Comparison of ENCODE assay signal across 9 mouse cellular contexts in the genomic region with DNA sequence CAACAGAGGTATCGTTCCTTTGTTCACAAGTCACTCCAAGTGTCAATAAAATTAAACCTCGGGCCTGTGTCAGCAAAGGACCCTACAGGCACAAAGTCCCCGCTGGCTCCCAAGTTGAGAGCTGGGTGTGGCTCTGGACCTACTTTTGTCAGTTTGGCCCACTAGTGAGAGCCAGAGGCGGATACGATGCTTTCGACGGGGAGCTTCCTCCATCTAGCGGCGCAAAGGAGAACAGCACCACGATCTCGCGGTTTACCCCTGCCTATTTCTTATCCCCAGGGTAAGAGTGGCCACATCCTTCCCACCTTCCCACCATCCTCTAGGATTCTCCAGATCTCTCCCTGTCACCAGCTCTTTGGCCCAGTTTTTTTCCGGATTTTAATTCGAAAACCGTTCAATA. TPM values are rescaled to one million over a fixed set of nuclear protein-coding genes. Genes with fewer than 3 reads are reported as not detected.
DNase-seq lines count a peak whose midpoint lies in the region; ATAC-seq and TF ChIP-seq lines count a peak whose summit lies in the region.
"Had no signal": no experiment of that assay in that cellular context is flagged by ENCODE, and none has a peak within 500 bp of the region (broad histone marks: within the 10 kb centered on the region; RNA-seq: fewer than 3 reads in every experiment).

No protein-coding gene starts in this region.

- no peaks in the 10 kb centered on the region for H3K9me3 ChIP-seq in embryonic facial prominence, embryonic 14.5 days (ENCODE audit: control insufficient read depth, low read length)
- no peaks in the 10 kb centered on the region for H3K9me3 ChIP-seq in heart, embryonic 12.5 days (replicated peaks)
- H3K9me3 ChIP-seq in kidney, postnatal 0 days (replicated peaks; ENCODE audit: low read length): no peaks in the 10 kb centered on the region
- H3K9me3 ChIP-seq: embryonic facial prominence, embryonic 12.5 days had no signal

- H3K9ac ChIP-seq in embryonic facial prominence, embryonic 14.5 days (ENCODE audit: low read depth, low read length): no peak overlapping the region
- H3K9ac ChIP-seq in heart, embryonic 12.5 days: no peak overlapping the region
- H3K9ac ChIP-seq in kidney, postnatal 0 days (ENCODE audit: low read depth, low read length): no peak overlapping the region
- H3K9ac ChIP-seq in liver, adult 2 months (ENCODE audit: low read depth, low read length): no peak overlapping the region
- H3K9ac ChIP-seq: embryonic facial prominence, embryonic 12.5 days had no signal

- no peaks in the 10 kb centered on the region for H3K36me3 ChIP-seq in embryonic facial prominence, embryonic 14.5 days (ENCODE audit: control insufficient read depth, insufficient read depth, low read length)
- no peaks in the 10 kb centered on the region for H3K36me3 ChIP-seq in heart, embryonic 12.5 days
- no peaks in the 10 kb centered on the region for H3K36me3 ChIP-seq in kidney, postnatal 0 days (ENCODE audit: insufficient read depth, low read length)
- no peaks in the 10 kb centered on the region for H3K36me3 ChIP-seq in liver, adult 2 months (ENCODE audit: control insufficient read depth, insufficient read depth, low read length)
- no peaks in the 10 kb centered on the region for H3K36me3 ChIP-seq in testis, adult 2 months (ENCODE audit: control insufficient read depth, insufficient read depth, low read length)
- H3K36me3 ChIP-seq: embryonic facial prominence, embryonic 12.5 days had no signal

- no peaks in the 10 kb centered on the region for H3K79me2 ChIP-seq in liver, adult 2 months (ENCODE audit: control insufficient read depth, insufficient read depth, low read length)

- ATAC-seq in embryonic facial prominence, embryonic 14.5 days (ENCODE audit: low read depth): peak; percentile 84
- peak; percentile 25; the same call in 1 of the 2 replicates for ATAC-seq in heart, embryonic 12.5 days (ENCODE audit: insufficient number of reproducible peaks, low FRiP score)
- ATAC-seq in kidney, postnatal 0 days (replicated peaks; ENCODE audit: low FRiP score, low read depth): peak; percentile 71; the same call in 1 of the 2 replicates

- no peak for TF ChIP-seq POLR2A in liver, adult 2 months (IDR thresholded peaks at IDR 0.05; ENCODE audit: extremely low read depth, insufficient read depth, low read length)
- no peak for TF ChIP-seq POLR2A in testis, adult 2 months (IDR thresholded peaks at IDR 0.05; ENCODE audit: control insufficient read depth, low read depth, low read length)

- no peak overlapping the region for H3K27ac ChIP-seq in embryonic facial prominence, embryonic 14.5 days (replicated peaks; ENCODE audit: low read depth, low read length)
- no peak overlapping the region for H3K27ac ChIP-seq in heart, embryonic 12.5 days (ENCODE audit: poor library complexity, severe bottlenecking)
- H3K27ac ChIP-seq in kidney, postnatal 0 days: no peak overlapping the region
- H3K27ac ChIP-seq in liver, adult 2 months (replicated peaks; ENCODE audit: insufficient read depth, low read depth, low read length): no peak overlapping the region
- H3K27ac ChIP-seq in testis, adult 2 months (ENCODE audit: control insufficient read depth, insufficient read depth, low read depth, low read length): no peak overlapping the region
- H3K27ac ChIP-seq: embryonic facial prominence, embryonic 12.5 days had no signal

- H3K4me1 ChIP-seq in embryonic facial prominence, embryonic 14.5 days (ENCODE audit: control insufficient read depth, insufficient read depth, low read length): no peaks in the 10 kb centered on the region
- H3K4me1 ChIP-seq in heart, embryonic 12.5 days (replicated peaks): no peaks in the 10 kb centered on the region
- H3K4me1 ChIP-seq in kidney, postnatal 0 days (replicated peaks; ENCODE audit: insufficient read depth, low read length): no peaks in the 10 kb centered on the region
- no peaks in the 10 kb centered on the region for H3K4me1 ChIP-seq in liver, adult 2 months (ENCODE audit: control insufficient read depth, insufficient read depth, low read length)
- H3K4me1 ChIP-seq in testis, adult 2 months (ENCODE audit: control insufficient read depth, insufficient read depth, low read length): peaks cover 3% of the 10 kb centered on the region
- H3K4me1 ChIP-seq: embryonic facial prominence, embryonic 12.5 days had no signal

- no peaks in the 10 kb centered on the region for H3K27me3 ChIP-seq in embryonic facial prominence, embryonic 14.5 days (replicated peaks; ENCODE audit: control insufficient read depth, insufficient read depth, low read length)
- H3K27me3 ChIP-seq in heart, embryonic 12.5 days (replicated peaks): peaks cover 5% of the 10 kb centered on the region; the same call in 1 of the 2 replicates
- no peaks in the 10 kb centered on the region for H3K27me3 ChIP-seq in kidney, postnatal 0 days (ENCODE audit: insufficient read depth, low read length)
- H3K27me3 ChIP-seq in liver, adult 2 months (ENCODE audit: control insufficient read depth, insufficient read depth, low read length): no peaks in the 10 kb centered on the region
- H3K27me3 ChIP-seq in testis, adult 2 months (ENCODE audit: control insufficient read depth, insufficient read depth, low read length): no peaks in the 10 kb centered on the region
- H3K27me3 ChIP-seq: embryonic facial prominence, embryonic 12.5 days had no signal

- no peak overlapping the region for H3K4me2 ChIP-seq in embryonic facial prominence, embryonic 14.5 days (ENCODE audit: low read depth, low read length)
- H3K4me2 ChIP-seq in heart, embryonic 12.5 days: no peak overlapping the region
- no peak overlapping the region for H3K4me2 ChIP-seq in kidney, postnatal 0 days (ENCODE audit: low read length)
- H3K4me2 ChIP-seq: embryonic facial prominence, embryonic 12.5 days had no signal

- 6% methylated on average over 15 of the region's 15 CpGs for WGBS in embryonic facial prominence, embryonic 14.5 days
- WGBS in heart, embryonic 12.5 days: 7% methylated on average over 15 of the region's 15 CpGs
- 6% methylated on average over 15 of the region's 15 CpGs for WGBS in kidney, postnatal 0 days
- WGBS in liver, adult 2 months: 9% methylated on average over 15 of the region's 15 CpGs

- peak; percentile 92 for TF ChIP-seq CTCF in kidney, postnatal 0 days (IDR thresholded peaks at IDR 0.05; ENCODE audit: low read depth)
- peak; percentile 93 for TF ChIP-seq CTCF in liver, adult 2 months (IDR thresholded peaks at IDR 0.05; ENCODE audit: low read depth, low read length)
- peak; percentile 94 for TF ChIP-seq CTCF in testis, adult 2 months (IDR thresholded peaks at IDR 0.05; ENCODE audit: control insufficient read depth, insufficient read depth, insufficient replicate concordance, low read depth, low read length)

- DNase-seq in B cell, adult 2 months: peak; percentile 21 to 26
- DNase-seq in adrenal gland, postnatal 4 days (ENCODE audit: low spot score in 2 of 2): peak; percentile 8 to 23
- peak; percentile 79 for DNase-seq in embryonic facial prominence, embryonic 14.5 days (ENCODE audit: low spot score)
- DNase-seq in kidney, postnatal 0 days (ENCODE audit: low spot score): peak; percentile 86
- peak; percentile 4 for DNase-seq in liver, adult 2 months (ENCODE audit: extremely low read depth, low read depth, low spot score)
- peak; percentile 73 for DNase-seq in neural tube, embryonic 10.5 days (ENCODE audit: extremely low spot score, low spot score)

- H3K4me3 ChIP-seq in embryonic facial prominence, embryonic 14.5 days (ENCODE audit: low read depth, low read length): no peak overlapping the region
- no peak overlapping the region for H3K4me3 ChIP-seq in heart, embryonic 12.5 days
- H3K4me3 ChIP-seq in kidney, postnatal 0 days (replicated peaks; ENCODE audit: low read depth, low read length): no peak overlapping the region
- no peak overlapping the region for H3K4me3 ChIP-seq in liver, adult 2 months (ENCODE audit: insufficient read depth, low read depth, low read length)
- H3K4me3 ChIP-seq in testis, adult 2 months (ENCODE audit: control insufficient read depth, low read depth, low read length): no peak overlapping the region
- H3K4me3 ChIP-seq: embryonic facial prominence, embryonic 12.5 days had no signal

RNA-seq across cellular contexts. Expression of gene D130052B06Rik, which starts 15.1 kb away (rescaled TPM):
- under 1 TPM in 1 of 2 experiments, not detected in 1; 0.11 TPM for total RNA-seq in adrenal gland, postnatal 4 days (2021)
- not detected in 2 replicates for polyA plus RNA-seq in embryonic facial prominence, embryonic 14.5 days (2014; fragmentation: Nextera tagmentation; extraction: Ambion mirVana)
- polyA plus RNA-seq in heart, embryonic 12.5 days (2016; fragmentation: Nextera tagmentation; extraction: Ambion mirVana): not detected in 2 replicates
- polyA plus RNA-seq in kidney, postnatal 0 days (2015; fragmentation: Nextera tagmentation; extraction: Ambion mirVana): not detected in 2 replicates
- not detected in 2 replicates for total RNA-seq in liver, adult 2 months (2014; rRNA removed)
- polyA plus RNA-seq in liver, adult 2 months (2012; rRNA removed): not detected in 2 replicates
- 0.11 TPM in 1 of 2 replicates, not detected in the other for polyA plus RNA-seq in testis, adult 2 months (2012; rRNA removed)

RNA-seq across cellular contexts. Expression of gene Gabrp, which starts 35.5 kb away (rescaled TPM):
- total RNA-seq in adrenal gland, postnatal 4 days (2021): under 1 TPM in 1 of 2 experiments, not detected in 1; 0.25 TPM
- 1.0 and 4.1 TPM in 2 replicates for polyA plus RNA-seq in embryonic facial prominence, embryonic 14.5 days (2014; fragmentation: Nextera tagmentation; extraction: Ambion mirVana)
- polyA plus RNA-seq in heart, embryonic 12.5 days (2016; fragmentation: Nextera tagmentation; extraction: Ambion mirVana): 0.71 and 4.5 TPM in 2 replicates
- polyA plus RNA-seq in kidney, postnatal 0 days (2015; fragmentation: Nextera tagmentation; extraction: Ambion mirVana): 1.5 and 1.6 TPM in 2 replicates
- 0.07 and 0.18 TPM in 2 replicates for total RNA-seq in liver, adult 2 months (2014; rRNA removed)
- not detected in 2 replicates for polyA plus RNA-seq in liver, adult 2 months (2012; rRNA removed)
- polyA plus RNA-seq in testis, adult 2 months (2012; rRNA removed): 0.07 and 0.31 TPM in 2 replicates

Comparison
In these comparisons a context has a peak if more than half of its experiments do, and no peak if none do; other contexts are left out.
1. DNase-seq: peak in every context shown above with its lines; median percentile 86 in kidney, postnatal 0 days; 79 in embryonic facial prominence, embryonic 14.5 days; 73 in neural tube, embryonic 10.5 days; 24 in B cell, adult 2 months; 16 in adrenal gland, postnatal 4 days; 4 in liver, adult 2 months.
2. ATAC-seq: peak in every context shown above with its lines; median percentile 84 in embryonic facial prominence, embryonic 14.5 days; 71 in kidney, postnatal 0 days; 25 in heart, embryonic 12.5 days.